Mouse (Mus musculus) heart, embryonic 14.5 days (tissue): ENCODE measurements at regions not wholly inside any gene's neighbourhood (a gene's known extent, or its start where the extent isn't known, plus 50 kb on each side); places are given as distances from the start of the nearest gene placed in this dataset.

ENCODE experiments used
- ATAC-seq: fragments of 200-750 bp; cut with Nextera tagmentation; 2 replicates; pipeline ENCODE4 v1.8.0; 2017; ENCODE audit warnings: low read depth, moderate TSS enrichment; ENCODE audit not compliant: insufficient number of reproducible peaks, insufficient read depth, low FRiP score
- H3K27ac ChIP-seq, 2 experiments: fragments of 200-500 bp in 1 of 2; fragments of 300-500 bp in 1 of 2; sonication (generic) in 1 of 2; replicated peaks in 1 of 2; 2 replicates each; pipeline ENCODE4 v1.5.1; 2012 to 2014; ENCODE audit warnings: low read depth in 2 of 2, low read length in 2 of 2, control low read depth in 1 of 2, mild to moderate bottlenecking in 1 of 2, mixed read lengths in 1 of 2; ENCODE audit not compliant: control insufficient read depth in 1 of 2, insufficient read depth in 1 of 2
- H3K27me3 ChIP-seq: fragments of 300-500 bp; sonication (generic); 2 replicates; pipeline ENCODE4 v1.6.1; 2014; ENCODE audit warnings: mild to moderate bottlenecking, low read length, control low read depth; ENCODE audit not compliant: control insufficient read depth, insufficient read depth
- H3K36me3 ChIP-seq: fragments of 300-500 bp; sonication (generic); 2 replicates; pipeline ENCODE4 v1.6.1; 2014; ENCODE audit warnings: mild to moderate bottlenecking, control low read depth, low read length, mixed read lengths; ENCODE audit not compliant: control insufficient read depth, insufficient read depth
- H3K4me1 ChIP-seq, 2 experiments: fragments of 200-500 bp in 1 of 2; fragments of 300-500 bp in 1 of 2; sonication (generic) in 1 of 2; 2 replicates each; pipeline ENCODE4 v1.6.1; 2012 to 2014; ENCODE audit warnings: low read length in 2 of 2, control low read depth in 1 of 2, mixed read lengths in 1 of 2; ENCODE audit not compliant: control insufficient read depth in 2 of 2, insufficient read depth in 2 of 2
- H3K4me2 ChIP-seq: fragments of 300-500 bp; sonication (generic); 2 replicates; pipeline ENCODE4 v1.6.1; 2014; ENCODE audit warnings: mild to moderate bottlenecking, low read length
- H3K4me3 ChIP-seq, 2 experiments: fragments of 200-500 bp in 1 of 2; fragments of 300-500 bp in 1 of 2; sonication (generic) in 1 of 2; 2 replicates each; pipeline ENCODE4 v1.5.1; 2012 to 2014; ENCODE audit warnings: low read length in 2 of 2, mild to moderate bottlenecking in 2 of 2, control low read depth in 1 of 2, low read depth in 1 of 2, moderate library complexity in 1 of 2; ENCODE audit not compliant: control insufficient read depth in 1 of 2, insufficient read depth in 1 of 2
- H3K9ac ChIP-seq: fragments of 300-500 bp; sonication (generic); 2 replicates; pipeline ENCODE4 v1.6.1; 2014; ENCODE audit warnings: mild to moderate bottlenecking, low read length
- H3K9me3 ChIP-seq: fragments of 300-500 bp; sonication (generic); 2 replicates; pipeline ENCODE4 v1.6.1; 2016; ENCODE audit warnings: low read length, control low read depth; ENCODE audit not compliant: control insufficient read depth
- WGBS: fragments of 180-500 bp; shearing (Covaris S2); extraction: QIAGEN DNeasy Blood & Tissue Kit; methylation state at CpG from one replicate; pipeline ENCODE4 v1.1.7; 2014; 5-methylcytosine and 5-hydroxymethylcytosine counted together

DNA sequence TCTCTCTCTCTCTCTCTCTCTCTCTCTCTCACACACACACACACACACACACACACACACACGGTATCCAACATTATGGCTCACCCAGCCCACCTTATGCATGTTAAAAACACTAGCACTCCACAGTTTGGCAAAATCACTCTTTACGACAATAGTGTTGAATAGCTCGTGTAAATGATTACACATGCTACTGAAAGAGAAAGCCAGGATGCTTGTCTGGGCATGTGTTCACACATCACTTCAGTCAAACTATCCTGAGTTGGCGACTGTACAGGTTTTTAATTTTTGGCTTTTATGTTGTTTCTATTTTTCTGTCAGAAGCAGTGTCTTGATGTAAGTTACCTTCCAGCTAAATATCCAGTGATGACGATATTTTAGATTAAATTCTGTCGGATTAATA lies 203.6 kb upstream of the Cxcr4 start:
- Histone ChIP-seq H3K27me3 (no peaks in the 10 kb centered on the region), H3K27ac (no peak overlapping the region), H3K4me2 (no peak overlapping the region), H3K4me1 (no peaks in the 10 kb centered on the region), H3K9ac (no peak overlapping the region), H3K9me3 (no peaks in the 10 kb centered on the region), H3K4me3 (no peak overlapping the region), H3K36me3 (no peaks in the 10 kb centered on the region)
- WGBS = 73% methylated on average over 6 of the region's 6 CpGs
- ATAC-seq = no peak

- Histone ChIP-seq H3K4me2 (no peak overlapping the region), H3K4me1 (no peaks in the 10 kb centered on the region), H3K4me3 (no peak overlapping the region), H3K9me3 (no peaks in the 10 kb centered on the region), H3K27me3 (no peaks in the 10 kb centered on the region), H3K9ac (no peak overlapping the region), H3K36me3 (no peaks in the 10 kb centered on the region), H3K27ac (no peak overlapping the region)
- 94% methylated on average over 6 of the region's 6 CpGs for WGBS
- no peak for ATAC-seq
These were observed 198.8 kb upstream of the Cxcr4 start for GRCm38 (mm10) chr1:128790881-128791280.

GRCm38 (mm10) chr1:128789567-128790335 lies 197.7 kb upstream of the Cxcr4 start:
- Histone ChIP-seq H3K9me3 (no peaks in the 10 kb centered on the region), H3K9ac (no peak overlapping the region), H3K36me3 (no peaks in the 10 kb centered on the region), H3K27me3 (no peaks in the 10 kb centered on the region), H3K4me1 (no peaks in the 10 kb centered on the region), H3K27ac (no peak overlapping the region), H3K4me2 (no peak overlapping the region), H3K4me3 (no peak overlapping the region)
- no peak for ATAC-seq
- 60% methylated on average over 3 of the region's 3 CpGs for WGBS

- Histone ChIP-seq H3K4me3 (no peak overlapping the region), H3K4me2 (no peak overlapping the region), H3K27me3 (no peaks in the 10 kb centered on the region), H3K27ac (no peak overlapping the region), H3K9me3 (no peaks in the 10 kb centered on the region), H3K9ac (no peak overlapping the region), H3K4me1 (no peaks in the 10 kb centered on the region), H3K36me3 (no peaks in the 10 kb centered on the region)
- WGBS = 51% methylated on average over 6 of the region's 6 CpGs
- no peak for ATAC-seq
These were observed 196.1 kb upstream of the Cxcr4 start for GRCm38 (mm10) chr1:128788227-128788626.

- H3K27ac ChIP-seq = no peak overlapping the region
- H3K36me3 ChIP-seq = no peaks in the 10 kb centered on the region
- H3K4me1 ChIP-seq = no peaks in the 10 kb centered on the region
- no peak overlapping the region for H3K4me3 ChIP-seq
- no peaks in the 10 kb centered on the region for H3K27me3 ChIP-seq
- no peak overlapping the region for H3K9ac ChIP-seq
- WGBS = 75% methylated on average over 14 of the region's 14 CpGs
- ATAC-seq = no peak
- no peak overlapping the region for H3K4me2 ChIP-seq
- H3K9me3 ChIP-seq = no peaks in the 10 kb centered on the region
These were observed 195.0 kb upstream of the Cxcr4 start for GRCm38 (mm10) chr1:128786941-128787569.

GRCm38 (mm10) chr1:128782286-128782685 lies 190.2 kb upstream of the Cxcr4 start:
- Histone ChIP-seq H3K36me3 (no peaks in the 10 kb centered on the region), H3K4me2 (no peak overlapping the region), H3K9ac (no peak overlapping the region), H3K4me3 (no peak overlapping the region), H3K4me1 (no peaks in the 10 kb centered on the region), H3K27me3 (no peaks in the 10 kb centered on the region), H3K27ac (no peak overlapping the region), H3K9me3 (no peaks in the 10 kb centered on the region)
- WGBS = 74% methylated on average over 2 of the region's 2 CpGs
- no peak for ATAC-seq

DNA sequence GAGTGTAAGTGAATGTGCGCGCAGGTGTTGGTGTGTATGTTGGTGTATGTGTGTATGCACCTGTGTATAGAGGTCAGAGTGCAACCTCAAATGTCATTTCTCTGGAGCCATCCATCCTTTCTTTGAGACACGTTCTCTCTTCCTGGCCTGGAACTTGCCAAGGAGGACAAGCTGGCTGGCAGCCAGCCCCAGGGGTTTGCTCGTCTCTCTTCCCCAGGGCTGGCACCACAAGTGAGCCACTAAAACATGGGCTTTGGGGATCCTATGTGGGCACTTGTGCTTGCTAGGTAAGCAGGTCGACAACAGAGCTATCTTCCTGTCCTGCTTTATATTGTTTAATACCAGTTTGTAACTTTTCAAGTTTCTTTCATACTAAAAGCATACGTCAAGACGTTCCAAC lies 189.8 kb upstream of the Cxcr4 start:
- H3K27ac ChIP-seq = no peak overlapping the region
- 64% methylated on average over 7 of the region's 7 CpGs for WGBS
- no peaks in the 10 kb centered on the region for H3K36me3 ChIP-seq
- no peaks in the 10 kb centered on the region for H3K4me1 ChIP-seq
- H3K4me2 ChIP-seq = no peak overlapping the region
- ATAC-seq = no peak
- H3K27me3 ChIP-seq = no peaks in the 10 kb centered on the region
- H3K9ac ChIP-seq = no peak overlapping the region
- no peak overlapping the region for H3K4me3 ChIP-seq
- no peaks in the 10 kb centered on the region for H3K9me3 ChIP-seq

DNA sequence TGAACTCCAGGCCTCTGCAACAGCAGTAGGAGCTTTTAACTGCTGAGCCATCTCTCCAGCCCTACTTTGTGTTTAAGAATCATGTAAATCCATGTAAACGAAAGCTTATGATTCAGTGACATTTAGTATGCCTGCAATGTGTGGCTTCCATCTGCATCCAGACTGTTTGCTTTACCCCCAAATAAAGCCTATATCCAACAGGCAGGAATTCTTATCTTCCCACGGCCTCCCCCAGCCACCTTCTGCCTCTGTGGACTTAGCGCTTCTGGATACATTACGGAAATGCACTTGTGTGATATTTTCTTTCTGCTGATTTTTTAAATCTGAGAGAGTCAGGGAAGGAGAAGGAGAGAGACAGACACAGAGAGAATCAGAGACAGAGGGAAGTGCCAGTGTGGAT lies 189.2 kb upstream of the Cxcr4 start:
- H3K4me2 ChIP-seq = no peak overlapping the region

More for the DNA sequence above, 189.2 kb upstream of the Cxcr4 start:
- 68% methylated on average over 4 of the region's 4 CpGs for whole genome bisulfite sequencing
- Histone ChIP-seq H3K27me3 (no peaks in the 10 kb centered on the region), H3K9ac (no peak overlapping the region), H3K9me3 (no peaks in the 10 kb centered on the region), H3K27ac (no peak overlapping the region), H3K4me3 (no peak overlapping the region), H3K4me1 (no peaks in the 10 kb centered on the region), H3K36me3 (no peaks in the 10 kb centered on the region)
- ATAC-seq = no peak
